Mouse (Mus musculus) left cerebral cortex, postnatal 25 days (tissue): ENCODE results near the gene Nudt16l1. TPM values are rescaled to one million over a fixed set of nuclear protein-coding genes. Genes with fewer than 3 reads are reported as not detected.
A peak's percentile ranks its signal among the peaks of the same experiment; 100 is the strongest.

Source experiments
- DNase-seq, 2 experiments: peaks; one replicate each; pipeline ENCODE4 v3.0.0; 2022; ENCODE audit warnings: low spot score in 2 of 2, mixed read lengths in 1 of 2
- intact Hi-C: fragments of 180-260 bp; cut with DNase I; formaldehyde crosslinking; loops from one replicate; pipeline ENCODE4 v1.15.1; 2025
- total RNA-seq, 2 experiments: library from RNA; stranded (reverse); gene quantifications; 2 replicates each; pipeline ENCODE4 v1.2.3; 2021

Nudt16l1 gene
- total RNA-seq, 2 experiments from 2014 or later: 72.4 TPM

DNA sequence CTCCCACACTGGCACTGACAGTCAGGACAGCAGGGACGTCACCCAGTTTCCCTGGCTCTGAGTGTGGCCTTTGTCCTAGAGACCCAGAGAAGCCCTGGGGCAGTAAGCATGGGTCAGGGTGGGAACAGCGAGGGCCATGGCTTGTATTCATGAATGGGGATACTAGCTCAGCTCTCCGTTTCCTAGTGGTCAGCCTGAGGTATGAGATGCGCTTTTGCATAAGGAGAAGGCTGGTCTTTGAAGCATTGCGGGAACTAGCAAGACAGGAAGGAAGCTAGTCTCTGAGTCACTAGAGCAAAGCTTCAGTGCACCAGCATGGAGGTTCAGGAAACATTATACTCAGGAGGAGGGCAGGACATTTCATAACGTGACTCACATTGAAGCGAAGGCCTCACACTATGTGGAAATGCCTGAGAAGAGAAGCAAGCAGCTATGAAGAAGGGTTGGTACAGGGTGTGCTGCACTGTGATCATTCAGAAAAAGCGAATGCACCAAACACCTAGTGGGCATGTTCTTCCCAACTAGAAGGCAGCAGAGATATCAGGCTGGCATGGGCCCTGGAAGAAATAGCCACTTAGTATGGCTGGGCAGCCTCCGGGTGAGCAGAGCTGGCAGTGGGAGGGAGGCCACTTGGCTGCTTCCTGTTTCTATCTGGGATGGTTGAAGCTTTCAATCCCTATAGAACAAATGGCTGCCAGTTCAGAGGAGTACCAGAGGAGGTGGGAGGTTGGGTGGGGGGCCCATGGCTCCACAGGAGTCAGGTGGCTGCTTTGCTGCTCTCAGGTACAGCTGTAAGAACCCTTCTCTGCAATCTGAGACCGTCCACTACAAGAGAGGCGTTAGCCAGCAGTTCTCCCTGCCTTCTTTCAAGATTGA is 25.4 kb upstream of the Nudt16l1 start:
- intact Hi-C loops: loop anchor here (2.0 to 5.0 kb wide), 2 partner anchors 26 to 36 kb away; partner anchors contain the start of gene Mgrn1

DNA sequence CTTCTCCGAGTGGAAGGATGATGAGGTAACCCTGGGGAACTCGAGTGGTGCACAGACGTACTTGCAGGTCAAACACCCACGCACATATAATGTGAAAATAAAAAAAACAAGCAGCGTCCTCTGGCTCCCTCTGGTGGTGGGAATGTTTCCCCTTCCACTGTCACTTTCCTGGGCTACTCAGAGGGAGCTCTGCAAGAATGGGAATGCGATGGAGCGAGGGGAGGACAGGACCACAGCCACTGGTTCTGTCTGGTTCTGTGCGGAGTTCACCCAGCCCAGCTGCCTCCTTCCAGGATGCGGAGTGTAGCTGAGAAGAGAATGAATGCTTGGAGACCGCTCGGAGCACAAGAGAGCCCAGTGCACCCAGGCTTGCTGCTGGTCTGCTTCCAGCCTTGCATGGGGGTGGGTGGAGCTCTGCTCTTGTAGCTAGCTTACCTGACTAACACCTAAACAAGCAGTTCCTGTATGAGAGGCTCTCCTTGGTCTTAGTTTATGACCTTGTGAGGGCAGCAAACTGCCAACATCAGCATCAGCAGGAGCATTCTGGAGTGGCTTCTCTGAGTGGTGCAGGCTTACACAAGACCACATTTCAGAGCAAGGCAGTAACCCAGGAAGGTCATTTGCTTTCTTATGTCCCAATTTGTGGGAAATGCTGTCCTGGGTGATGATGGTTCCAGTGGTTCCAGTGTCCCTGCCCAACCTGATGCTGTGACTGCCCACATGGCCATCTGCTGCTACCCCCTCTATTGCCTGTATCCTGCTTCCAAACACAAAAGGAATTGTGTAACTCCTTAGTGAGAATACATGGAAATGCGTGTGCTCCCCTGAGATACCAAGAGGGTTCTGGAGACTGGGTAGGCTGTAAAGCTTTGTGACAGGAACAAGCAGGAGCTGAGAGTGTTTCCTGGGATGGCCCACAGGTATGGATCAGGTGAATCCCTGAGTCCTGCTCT is 24.5 kb upstream of the Nudt16l1 start:
- DNase-seq: peak; percentile 86 to 94
- intact Hi-C loops: loop anchor here (2.0 to 5.0 kb wide), 2 partner anchors 27 to 37 kb away; partner anchors contain the start of gene Mgrn1

More for the DNA sequence above, 25.4 kb upstream of the Nudt16l1 start:
- DNase-seq: peak in 1 of 2 experiments; percentile 31

DNA sequence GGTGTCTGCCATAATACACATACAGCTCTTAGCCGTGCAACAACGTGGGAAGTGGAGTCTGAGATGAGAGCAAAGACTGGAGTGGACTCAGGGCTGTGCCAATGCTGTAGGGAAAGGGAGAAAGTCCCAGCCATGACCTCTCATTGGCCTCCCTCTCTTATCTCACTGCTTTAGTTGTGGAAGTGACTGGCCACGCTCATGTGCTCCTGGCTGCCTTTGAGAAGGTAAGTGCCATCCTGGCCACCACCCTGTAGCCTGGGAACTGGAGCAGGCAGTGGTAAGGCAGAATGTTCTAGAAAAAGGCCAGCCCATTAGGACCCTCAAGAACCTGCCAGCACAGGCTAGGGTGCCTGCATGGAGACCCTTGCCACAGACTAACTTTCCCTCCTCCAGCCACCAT is 22.6 kb upstream of the Nudt16l1 start:
- intact Hi-C loops: no loop called here
- DNase-seq: no peak

DNA sequence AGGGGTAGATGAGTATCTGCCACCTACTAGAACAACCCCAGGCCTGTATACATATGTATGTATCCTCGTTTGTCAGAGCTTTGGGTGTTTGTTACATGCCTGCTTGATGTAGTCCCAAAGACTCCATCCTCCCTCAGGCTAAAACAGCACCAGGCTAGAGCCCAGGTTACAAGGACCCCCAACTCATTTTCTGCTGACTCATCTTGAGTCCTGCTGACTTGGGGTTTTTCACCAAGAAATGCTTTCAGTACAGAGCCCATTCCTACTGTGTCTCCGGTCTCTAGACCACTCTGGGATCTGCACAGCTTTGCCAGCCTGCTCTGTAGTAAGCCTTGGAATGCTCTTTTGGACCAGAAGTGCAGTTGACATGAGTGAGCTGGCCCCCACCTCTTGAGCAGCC is 22.0 kb upstream of the Nudt16l1 start:
- no peak for DNase-seq
- intact Hi-C loops: no loop called here

DNA sequence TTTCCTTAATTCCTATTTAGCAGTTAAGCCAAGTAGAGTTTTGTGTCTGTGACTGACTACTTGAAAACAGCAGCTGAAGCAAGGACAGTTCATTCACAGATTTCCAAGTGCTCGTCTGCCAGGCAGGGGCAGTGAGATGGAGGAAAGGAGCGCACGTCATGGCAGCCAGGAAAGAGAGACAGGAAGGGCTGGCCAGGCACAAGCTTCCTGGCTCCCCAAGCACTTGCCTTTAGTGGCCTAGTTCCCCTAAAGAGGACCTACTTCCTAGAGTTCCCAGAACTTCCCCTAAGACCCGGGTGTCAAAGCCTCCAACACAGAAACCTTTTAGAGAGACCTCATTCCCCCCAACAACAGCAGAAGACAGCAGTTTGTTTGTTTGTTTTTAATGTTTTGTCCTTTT is 18.0 kb upstream of the Nudt16l1 start:
- intact Hi-C loops: no loop called here
- DNase-seq: no peak

DNA sequence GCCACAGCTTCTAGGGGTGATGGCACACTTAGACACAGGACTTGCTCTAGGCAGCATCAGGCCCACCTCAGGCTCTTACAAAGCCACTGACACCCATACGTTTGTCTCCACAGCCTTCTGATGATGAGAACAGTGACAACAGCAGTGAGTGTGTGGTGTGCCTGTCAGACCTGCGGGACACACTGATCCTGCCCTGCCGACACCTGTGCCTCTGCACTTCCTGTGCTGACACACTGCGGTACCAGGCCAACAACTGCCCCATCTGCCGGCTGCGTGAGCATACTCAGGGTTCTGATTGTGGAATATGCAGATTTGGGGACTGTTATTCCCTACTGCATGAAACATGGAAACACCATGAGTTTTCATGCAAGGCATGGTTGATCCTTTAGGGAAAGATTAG is 16.1 kb upstream of the Nudt16l1 start:
- peak in 1 of 2 experiments; percentile 46 for DNase-seq
- intact Hi-C loops: no loop called here

DNA sequence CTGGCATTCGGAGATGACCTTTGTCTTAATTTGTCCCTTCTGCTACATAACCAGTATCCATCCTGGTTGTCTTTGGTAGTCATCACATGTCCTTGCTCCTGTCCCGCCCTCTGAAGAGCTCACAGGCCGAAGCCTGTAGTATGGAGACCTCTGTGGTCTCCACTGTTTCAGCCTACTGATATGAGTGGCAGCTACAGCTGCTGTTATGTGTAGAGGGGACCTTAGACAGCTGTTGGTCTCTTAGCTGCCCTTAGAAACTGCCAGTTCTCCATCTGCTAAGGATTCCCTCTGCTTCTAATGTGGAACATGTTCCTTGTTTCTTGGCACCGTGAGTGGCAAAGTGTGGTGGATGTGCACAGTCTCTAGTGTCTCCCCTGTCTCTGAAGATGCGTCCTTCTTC is 14.6 kb upstream of the Nudt16l1 start:
- intact Hi-C loops: no loop called here
- DNase-seq: no peak

DNA sequence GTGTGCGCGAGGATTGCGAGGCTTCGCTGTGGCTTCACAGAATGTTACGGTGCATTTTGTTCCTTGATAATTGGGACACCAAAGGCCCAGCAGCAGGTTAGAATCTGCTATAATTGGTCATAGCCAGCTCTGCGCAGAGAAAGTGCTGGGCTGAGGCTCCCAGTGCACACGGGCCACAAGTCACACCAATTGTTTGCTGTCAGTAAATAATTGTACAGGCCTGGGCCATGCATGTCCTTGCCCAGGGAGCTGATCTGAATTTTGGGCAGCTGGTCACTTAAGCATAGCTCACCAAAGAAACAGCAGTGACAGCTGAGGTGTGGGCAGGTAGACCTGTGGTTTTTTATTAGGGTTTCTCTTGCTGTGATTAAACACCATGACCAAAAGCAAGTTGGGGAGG is 10.6 kb upstream of the Nudt16l1 start:
- no peak for DNase-seq
- intact Hi-C loops: no loop called here

DNA sequence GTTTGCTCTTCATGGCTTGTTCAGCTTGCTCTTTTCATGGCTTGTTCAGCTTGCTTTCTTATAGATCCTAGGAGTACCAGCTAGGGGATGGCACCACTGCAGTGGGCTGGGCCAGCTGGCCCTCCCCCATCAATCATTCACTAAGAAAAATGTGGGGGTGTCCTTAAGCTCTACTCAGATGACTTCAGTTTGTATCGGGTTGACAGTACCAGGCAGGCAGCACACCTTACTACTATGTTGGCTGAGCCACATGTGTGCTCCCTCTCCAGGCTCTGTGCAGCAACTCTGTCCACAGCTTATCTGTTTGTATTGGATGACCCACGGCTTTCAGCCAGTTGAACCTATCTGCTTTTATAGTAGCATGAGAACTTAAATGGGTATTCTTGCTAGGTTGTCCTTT is 10.1 kb upstream of the Nudt16l1 start:
- DNase-seq: no peak
- intact Hi-C loops: no loop called here

DNA sequence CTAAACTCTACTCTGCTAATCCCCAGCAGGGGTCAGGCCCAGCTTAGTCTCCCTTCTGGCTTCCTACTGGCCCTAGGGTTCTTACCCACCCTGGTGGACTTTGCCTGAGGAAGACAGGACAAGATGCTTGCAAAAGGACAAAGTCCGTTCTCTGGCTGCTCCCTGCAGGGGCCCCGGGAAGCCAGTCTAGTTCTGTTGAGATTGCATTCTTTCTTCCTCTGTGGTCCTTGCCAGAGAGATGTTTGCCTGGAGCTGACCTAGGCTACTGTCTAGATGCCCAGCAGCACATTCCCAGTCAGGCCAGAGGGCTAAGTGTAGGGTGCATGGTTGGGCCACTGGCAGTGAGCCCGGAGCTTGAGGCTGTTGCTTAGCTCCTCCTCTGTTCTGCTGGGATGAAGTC is 6.1 kb upstream of the Nudt16l1 start:
- intact Hi-C loops: no loop called here
- DNase-seq: peak in 1 of 2 experiments; percentile 19

DNA sequence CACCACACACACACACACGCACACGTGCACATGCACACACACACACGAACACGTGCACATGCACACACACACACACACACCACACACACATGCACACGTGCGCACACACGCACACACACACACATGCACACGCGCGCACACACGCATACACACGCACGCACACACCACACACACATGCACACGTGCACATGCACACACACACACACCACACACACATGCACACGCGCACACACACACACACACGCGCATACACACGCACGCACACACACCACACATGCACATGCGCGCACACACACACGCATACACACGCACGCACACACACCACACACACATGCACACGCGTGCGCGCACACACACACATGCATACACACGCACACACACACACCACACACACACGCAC is 3.1 kb upstream of the Nudt16l1 start:
- DNase-seq: no peak
- intact Hi-C loops: no loop called here

DNA sequence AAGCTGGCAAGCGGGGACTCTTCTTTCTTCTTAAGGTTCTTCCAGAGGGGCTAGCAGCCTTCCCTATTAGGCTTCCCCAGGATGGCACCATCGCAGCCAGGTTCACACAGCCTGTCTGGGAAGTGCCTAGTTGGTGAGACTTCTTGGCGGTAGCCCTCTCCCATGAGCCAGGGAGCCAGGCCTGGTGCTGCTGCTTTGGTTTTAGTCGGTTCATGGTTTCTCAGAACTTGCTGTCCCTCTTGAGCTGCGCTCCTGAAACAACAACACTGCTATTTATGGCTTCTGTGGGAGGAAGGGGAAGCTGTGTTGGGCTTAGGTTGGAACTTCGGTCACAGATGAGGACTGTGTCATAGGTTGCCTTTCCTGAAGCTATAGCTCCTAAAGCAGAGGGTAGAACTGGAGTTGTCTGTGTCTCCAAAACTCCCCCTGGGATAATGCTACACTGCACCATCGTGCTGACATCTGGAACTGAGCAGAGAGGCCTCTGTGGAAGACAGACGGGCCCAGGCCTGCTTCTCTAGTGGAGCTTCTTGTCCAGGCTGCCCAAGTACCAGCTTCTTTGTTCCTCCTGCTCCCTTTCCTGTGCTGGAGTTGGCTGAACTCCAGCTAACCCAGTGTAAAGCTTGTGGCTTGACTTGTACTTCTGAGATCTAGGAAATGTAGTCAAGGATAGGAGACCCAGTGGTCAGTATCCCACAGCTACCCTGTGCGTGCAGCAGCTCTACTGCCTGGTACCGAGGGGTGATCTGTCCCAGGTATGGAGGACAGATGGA is 2.4 kb upstream of the Nudt16l1 start:
- intact Hi-C loops: no loop called here

DNA sequence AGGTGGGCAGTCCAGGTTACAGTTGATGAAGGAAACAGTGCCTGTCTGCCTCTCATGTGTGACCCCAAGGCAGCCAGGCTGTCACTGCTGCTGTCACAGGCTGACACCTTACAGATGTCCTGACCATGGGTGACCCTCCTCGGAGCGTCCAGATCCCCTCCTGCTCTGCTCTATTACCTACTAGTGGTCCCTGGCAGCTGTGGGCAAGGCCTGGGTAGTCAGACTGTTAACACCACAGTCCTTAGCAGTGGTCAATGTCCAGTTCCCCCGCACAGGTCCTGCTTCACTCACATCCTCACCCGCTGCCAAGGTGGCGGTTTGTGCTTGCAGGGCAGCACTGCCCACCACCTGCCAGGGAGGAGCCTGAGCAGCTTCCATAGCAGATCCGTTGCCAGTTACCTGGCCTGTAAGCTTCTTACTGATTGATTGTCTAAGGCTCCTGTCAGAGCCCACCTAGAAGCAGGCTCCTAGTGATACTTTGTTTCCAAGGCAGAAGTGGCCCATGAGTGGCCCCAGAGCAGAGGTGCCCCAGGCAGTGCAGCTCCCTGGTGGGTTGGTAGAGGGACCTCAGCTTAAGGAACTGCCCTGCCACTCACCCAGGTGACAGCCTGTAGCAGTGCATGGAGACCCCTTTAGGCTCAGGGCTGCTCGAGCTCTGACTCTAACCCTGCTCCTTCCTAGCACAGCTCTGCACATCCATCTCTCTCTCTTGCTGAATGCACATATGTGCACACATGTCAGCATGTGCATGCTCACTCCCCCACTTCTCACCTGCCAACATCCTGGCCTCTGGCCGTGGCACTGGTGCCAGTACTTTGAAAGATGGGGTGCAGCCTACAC is 990 bp upstream of the Nudt16l1 start:
- DNase-seq: no peak
- intact Hi-C loops: no loop called here

More for the DNA sequence above, 2.4 kb upstream of the Nudt16l1 start:
- DNase-seq: peak in 1 of 2 experiments; percentile 42

DNA sequence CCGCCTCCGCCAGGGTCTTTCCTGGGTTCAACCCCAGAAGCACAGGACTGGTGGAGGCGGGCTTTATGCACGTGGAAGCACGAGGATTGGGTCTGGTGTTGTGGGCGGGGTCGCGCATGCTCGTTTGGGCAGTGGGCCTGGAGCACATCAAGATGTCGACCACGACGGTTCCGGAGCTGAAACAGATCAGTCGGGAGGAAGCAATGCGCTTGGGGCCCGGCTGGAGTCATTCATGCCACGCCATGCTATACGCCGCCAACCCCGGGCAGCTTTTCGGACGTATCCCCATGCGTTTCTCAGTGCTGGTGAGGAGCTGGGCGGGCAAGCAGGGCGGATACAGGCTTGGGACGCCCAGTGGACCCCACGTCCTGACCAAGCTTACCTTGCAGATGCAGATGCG is 428 bp downstream of the Nudt16l1 start:
- intact Hi-C loops: no loop called here

DNA sequence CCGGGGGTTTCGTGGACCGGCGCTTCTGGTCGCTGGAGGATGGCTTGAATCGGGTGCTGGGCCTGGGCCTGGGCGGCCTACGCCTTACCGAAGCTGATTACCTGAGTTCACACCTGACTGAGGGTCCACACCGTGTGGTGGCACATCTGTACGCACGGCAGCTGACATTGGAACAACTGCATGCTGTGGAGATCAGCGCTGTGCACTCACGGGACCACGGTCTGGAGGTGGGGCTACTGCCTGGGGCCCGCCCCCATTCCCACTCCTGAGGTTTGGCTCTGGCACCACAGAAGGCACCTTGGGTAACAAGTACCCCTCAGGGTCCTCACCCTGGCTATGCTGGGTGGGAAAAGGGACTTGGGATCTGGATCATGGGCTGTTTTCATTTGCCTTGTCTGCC is 851 bp downstream of the Nudt16l1 start:
- intact Hi-C loops: no loop called here
- peak in 1 of 2 experiments; percentile 57 for DNase-seq

More for the DNA sequence above, 428 bp downstream of the Nudt16l1 start:
- DNase-seq: peak; percentile 95 to 97

DNA sequence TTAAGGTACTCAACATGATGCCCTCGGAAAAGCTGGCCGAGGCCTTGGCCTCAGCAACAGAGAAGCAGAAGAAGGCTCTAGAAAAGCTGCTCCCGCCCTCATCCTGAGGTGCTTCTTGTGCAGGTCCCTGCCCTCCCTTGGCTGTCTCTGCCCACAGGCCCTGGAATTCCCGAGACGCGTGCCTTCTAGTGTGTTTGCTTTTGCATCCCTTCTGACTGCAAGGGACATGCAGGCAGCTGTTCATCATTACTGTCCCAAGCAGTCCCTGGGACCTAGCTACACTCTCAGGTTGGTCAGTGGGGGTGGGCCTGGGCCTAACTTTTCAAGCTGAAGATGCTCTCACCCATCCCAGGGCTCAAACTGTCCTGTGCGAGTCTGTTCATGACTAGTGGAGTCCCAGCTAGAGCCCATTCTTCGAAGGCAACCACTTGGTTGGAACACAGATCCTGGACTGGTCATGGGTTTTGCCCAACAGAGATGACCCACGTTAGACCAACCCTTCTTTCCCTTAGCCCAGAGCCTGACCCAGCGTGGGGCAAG is 1.8 kb downstream of the Nudt16l1 start:
- intact Hi-C loops: no loop called here
- no peak for DNase-seq

DNA sequence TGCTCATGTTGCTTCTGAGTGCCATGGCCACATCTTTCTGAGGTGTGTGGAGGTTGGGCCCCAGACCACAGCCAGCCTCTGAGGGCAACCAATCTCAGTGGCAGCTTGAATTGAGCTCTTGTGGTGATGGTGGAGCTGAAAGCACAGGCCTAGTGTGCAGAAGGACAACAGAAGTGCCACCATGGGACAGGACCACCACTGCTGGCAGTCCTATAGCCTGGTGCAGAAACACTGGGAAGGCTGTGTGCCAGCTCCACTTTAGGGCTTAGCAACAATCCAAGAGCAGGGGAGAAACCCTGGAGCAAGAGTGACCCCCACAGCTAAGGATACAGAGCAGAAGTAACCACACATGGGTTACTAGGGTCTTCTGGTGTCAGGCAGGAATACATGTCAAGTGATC is 2.5 kb downstream of the Nudt16l1 start:
- intact Hi-C loops: no loop called here
- DNase-seq: no peak

DNA sequence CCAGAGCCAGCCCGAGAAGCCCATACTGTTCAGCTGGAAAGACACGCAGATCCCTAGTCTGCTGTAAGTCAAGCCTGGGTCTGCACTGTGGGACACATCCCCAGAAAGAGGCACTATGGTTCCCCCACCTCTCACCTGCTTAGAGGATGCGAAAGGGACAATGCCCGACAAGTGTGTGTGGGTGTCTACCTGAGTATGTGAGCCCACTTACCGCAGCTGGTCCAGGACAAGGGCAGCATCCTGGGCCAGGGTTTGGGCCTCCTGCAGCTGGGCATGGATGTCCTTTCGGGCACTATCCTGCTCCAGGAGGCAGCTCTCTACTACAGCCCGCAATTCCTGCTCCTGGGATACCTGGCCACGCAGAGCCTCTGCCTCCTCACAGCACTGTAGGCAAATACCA is 4.3 kb downstream of the Nudt16l1 start:
- intact Hi-C loops: no loop called here
- no peak for DNase-seq
